Mouse (Mus musculus): ENCODE measurements around the gene Atp2b4. TPM values are rescaled to one million over a fixed set of nuclear protein-coding genes. Genes with fewer than 3 reads are reported as not detected.

Gene Atp2b4
- polyA plus RNA-seq, 1 experiment = 4.9 TPM

DNA sequence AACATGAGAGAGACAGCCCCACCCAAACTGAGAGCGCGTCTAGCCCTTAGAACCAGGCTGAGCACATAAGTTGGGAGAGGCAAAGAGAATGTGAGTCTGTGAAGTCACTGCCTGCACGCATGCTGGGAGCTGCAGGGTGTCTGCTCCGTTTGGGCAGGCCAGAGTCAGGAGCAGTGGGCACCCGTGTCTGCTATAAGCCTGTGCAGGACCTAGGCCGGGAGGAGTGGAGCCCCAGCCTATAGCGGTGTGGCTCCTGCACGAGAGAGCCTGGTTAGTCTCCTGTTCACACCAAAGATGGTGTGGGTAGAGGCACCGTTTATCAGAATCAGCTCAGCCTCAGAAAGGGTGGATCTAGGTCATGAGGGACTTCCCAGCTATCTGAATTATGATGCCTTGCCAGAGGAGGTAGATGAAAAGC is 55.8 kb downstream of the Atp2b4 start:
- WGBS = 71% methylated on average over 9 of the region's 9 CpGs
- H3K4me3 ChIP-seq (ENCODE audit: insufficient read depth, low read depth, low read length) = no peak overlapping the region
- TF ChIP-seq CTCF (conservative IDR thresholded peaks at IDR 0.05; ENCODE audit: insufficient read depth, insufficient read length, low read depth, low read length) = no peak
- no peak for TF ChIP-seq POLR2A (IDR thresholded peaks at IDR 0.05; ENCODE audit: low read depth, low read length)
- H3K4me1 ChIP-seq (ENCODE audit: control insufficient read depth, insufficient read depth, low read length) = no peaks in the 10 kb centered on the region
- no peaks in the 10 kb centered on the region for H3K27me3 ChIP-seq (replicated peaks; ENCODE audit: control insufficient read depth, insufficient read depth, low read length)
- no peaks in the 10 kb centered on the region for H3K36me3 ChIP-seq (ENCODE audit: control insufficient read depth, insufficient read depth, low read length)
- DNase-seq = no peak
- H3K27ac ChIP-seq (ENCODE audit: insufficient read depth, low read depth, low read length) = no peak overlapping the region

GRCm38 (mm10) chr1:133744609-133745008 is 56.2 kb downstream of the Atp2b4 start:
- WGBS = 61% methylated on average over 4 of the region's 4 CpGs
- no peak overlapping the region for H3K27ac ChIP-seq (ENCODE audit: insufficient read depth, low read depth, low read length)
- H3K27me3 ChIP-seq (replicated peaks; ENCODE audit: control insufficient read depth, insufficient read depth, low read length) = no peaks in the 10 kb centered on the region
- H3K36me3 ChIP-seq (ENCODE audit: control insufficient read depth, insufficient read depth, low read length) = no peaks in the 10 kb centered on the region
- TF ChIP-seq CTCF (conservative IDR thresholded peaks at IDR 0.05; ENCODE audit: insufficient read depth, insufficient read length, low read depth, low read length) = no peak
- no peak for TF ChIP-seq POLR2A (IDR thresholded peaks at IDR 0.05; ENCODE audit: low read depth, low read length)
- peak; percentile 60 for DNase-seq
- H3K4me1 ChIP-seq (ENCODE audit: control insufficient read depth, insufficient read depth, low read length) = no peaks in the 10 kb centered on the region
- H3K4me3 ChIP-seq (ENCODE audit: insufficient read depth, low read depth, low read length) = no peak overlapping the region

GRCm38 (mm10) chr1:133742517-133742916 is 58.3 kb downstream of the Atp2b4 start:
- H3K27ac ChIP-seq (ENCODE audit: insufficient read depth, low read depth, low read length) = no peak overlapping the region
- H3K4me3 ChIP-seq (ENCODE audit: insufficient read depth, low read depth, low read length) = no peak overlapping the region
- 63% methylated on average over 8 of the region's 8 CpGs for WGBS

GRCm38 (mm10) chr1:133741881-133742434 is 58.9 kb downstream of the Atp2b4 start:
- Histone ChIP-seq H3K27me3 (replicated peaks; ENCODE audit: control insufficient read depth, insufficient read depth, low read length) (no peaks in the 10 kb centered on the region), H3K27ac (ENCODE audit: insufficient read depth, low read depth, low read length) (no peak overlapping the region)
- TF ChIP-seq POLR2A (IDR thresholded peaks at IDR 0.05; ENCODE audit: low read depth, low read length) (no peak), CTCF (conservative IDR thresholded peaks at IDR 0.05; ENCODE audit: insufficient read depth, insufficient read length, low read depth, low read length) (no peak)

More at GRCm38 (mm10) chr1:133742517-133742916, 58.3 kb downstream of the Atp2b4 start:
- no peaks in the 10 kb centered on the region for H3K4me1 ChIP-seq (ENCODE audit: control insufficient read depth, insufficient read depth, low read length)
- TF ChIP-seq POLR2A (IDR thresholded peaks at IDR 0.05; ENCODE audit: low read depth, low read length) (no peak), CTCF (conservative IDR thresholded peaks at IDR 0.05; ENCODE audit: insufficient read depth, insufficient read length, low read depth, low read length) (no peak)
- no peaks in the 10 kb centered on the region for H3K27me3 ChIP-seq (replicated peaks; ENCODE audit: control insufficient read depth, insufficient read depth, low read length)
- no peak for DNase-seq
- H3K36me3 ChIP-seq (ENCODE audit: control insufficient read depth, insufficient read depth, low read length) = no peaks in the 10 kb centered on the region

DNA sequence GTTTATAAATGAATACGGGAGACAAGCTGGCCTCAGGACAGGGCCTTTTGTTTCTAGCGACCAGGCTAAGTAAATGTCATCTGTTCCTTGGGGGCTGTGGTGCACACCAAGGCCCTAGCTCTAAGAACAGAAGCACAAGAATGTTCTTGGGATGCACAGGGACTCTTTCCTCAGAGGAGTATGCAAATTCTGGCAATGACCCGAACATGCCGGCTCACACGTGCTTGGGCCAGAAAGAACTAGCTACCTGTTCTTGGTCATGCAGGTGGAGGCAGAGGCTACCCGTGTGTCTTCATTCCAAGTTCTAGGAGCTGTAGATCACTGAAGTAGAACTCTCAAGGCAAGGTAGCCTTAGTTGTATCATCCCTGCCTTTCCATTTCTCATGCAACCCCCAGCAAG is 59.7 kb downstream of the Atp2b4 start:
- no peaks in the 10 kb centered on the region for H3K4me1 ChIP-seq (ENCODE audit: control insufficient read depth, insufficient read depth, low read length)
- WGBS = 86% methylated on average over 6 of the region's 6 CpGs
- no peak for DNase-seq
- no peak overlapping the region for H3K4me3 ChIP-seq (ENCODE audit: insufficient read depth, low read depth, low read length)
- no peaks in the 10 kb centered on the region for H3K36me3 ChIP-seq (ENCODE audit: control insufficient read depth, insufficient read depth, low read length)
- H3K27ac ChIP-seq (ENCODE audit: insufficient read depth, low read depth, low read length) = no peak overlapping the region
- no peaks in the 10 kb centered on the region for H3K27me3 ChIP-seq (replicated peaks; ENCODE audit: control insufficient read depth, insufficient read depth, low read length)
- TF ChIP-seq CTCF (conservative IDR thresholded peaks at IDR 0.05; ENCODE audit: insufficient read depth, insufficient read length, low read depth, low read length) (no peak), POLR2A (IDR thresholded peaks at IDR 0.05; ENCODE audit: low read depth, low read length) (no peak)

More at GRCm38 (mm10) chr1:133741881-133742434, 58.9 kb downstream of the Atp2b4 start:
- Histone ChIP-seq H3K4me1 (ENCODE audit: control insufficient read depth, insufficient read depth, low read length) (no peaks in the 10 kb centered on the region), H3K4me3 (ENCODE audit: insufficient read depth, low read depth, low read length) (no peak overlapping the region), H3K36me3 (ENCODE audit: control insufficient read depth, insufficient read depth, low read length) (no peaks in the 10 kb centered on the region)
- 45% methylated on average over 11 of the region's 11 CpGs for WGBS
- peak; percentile 64 for DNase-seq

- DNase-seq = no peak
- WGBS = 76% methylated on average over 7 of the region's 7 CpGs
- no peak for TF ChIP-seq POLR2A (IDR thresholded peaks at IDR 0.05; ENCODE audit: low read depth, low read length)
- TF ChIP-seq CTCF (conservative IDR thresholded peaks at IDR 0.05; ENCODE audit: insufficient read depth, insufficient read length, low read depth, low read length) = no peak
- no peaks in the 10 kb centered on the region for H3K36me3 ChIP-seq (ENCODE audit: control insufficient read depth, insufficient read depth, low read length)
- no peaks in the 10 kb centered on the region for H3K27me3 ChIP-seq (replicated peaks; ENCODE audit: control insufficient read depth, insufficient read depth, low read length)
- H3K4me1 ChIP-seq (ENCODE audit: control insufficient read depth, insufficient read depth, low read length) = no peaks in the 10 kb centered on the region
- no peak overlapping the region for H3K27ac ChIP-seq (ENCODE audit: insufficient read depth, low read depth, low read length)
- H3K4me3 ChIP-seq (ENCODE audit: insufficient read depth, low read depth, low read length) = no peak overlapping the region
These were observed 64.2 kb downstream of the Atp2b4 start for GRCm38 (mm10) chr1:133736664-133737063.

DNA sequence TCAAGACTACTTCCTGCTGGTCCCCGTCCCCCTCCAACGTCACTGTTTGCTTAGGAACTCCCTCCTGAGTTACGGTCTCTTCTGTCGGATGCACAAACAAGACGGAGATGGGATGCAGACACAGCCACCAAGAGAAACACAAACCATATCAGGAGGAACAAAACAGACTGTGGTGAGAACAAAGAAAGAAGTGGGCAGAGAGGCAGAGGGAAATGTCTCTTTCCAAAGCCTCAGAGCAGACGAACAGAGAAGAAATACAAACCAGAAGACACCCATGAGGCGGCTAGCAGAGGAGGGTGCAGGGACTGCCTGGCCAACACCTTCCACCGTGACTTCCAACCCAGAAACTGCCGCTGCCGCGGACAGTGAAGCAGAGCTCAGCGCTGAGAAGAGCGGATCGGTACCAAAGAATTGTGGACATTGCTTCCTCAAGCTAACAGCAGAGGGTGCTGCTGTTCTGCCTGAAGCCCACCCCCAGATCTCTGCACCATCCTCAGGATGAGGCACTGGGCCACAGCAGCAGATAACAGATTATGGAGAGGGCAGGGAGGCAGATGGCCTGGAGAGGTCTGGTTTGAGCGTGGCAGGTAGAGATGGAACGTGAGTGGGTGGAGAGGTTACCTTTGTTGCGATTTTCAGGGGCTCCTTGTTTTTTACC is 64.7 kb downstream of the Atp2b4 start:
- Histone ChIP-seq H3K4me1 (ENCODE audit: control insufficient read depth, insufficient read depth, low read length) (no peaks in the 10 kb centered on the region), H3K27me3 (replicated peaks; ENCODE audit: control insufficient read depth, insufficient read depth, low read length) (no peaks in the 10 kb centered on the region), H3K27ac (ENCODE audit: insufficient read depth, low read depth, low read length) (no peak overlapping the region), H3K36me3 (ENCODE audit: control insufficient read depth, insufficient read depth, low read length) (no peaks in the 10 kb centered on the region), H3K4me3 (ENCODE audit: insufficient read depth, low read depth, low read length) (no peak overlapping the region)
- 30% methylated on average over 17 of the region's 17 CpGs for WGBS
- no peak for TF ChIP-seq POLR2A (IDR thresholded peaks at IDR 0.05; ENCODE audit: low read depth, low read length)
- peak; percentile 90 for TF ChIP-seq CTCF (conservative IDR thresholded peaks at IDR 0.05; ENCODE audit: insufficient read depth, insufficient read length, low read depth, low read length)
- DNase-seq = peak; percentile 57

Measured in kidney, adult 2 months (tissue).